Mouse (Mus musculus) cerebellum, adult 2 months (tissue): ENCODE data around the gene Gm49388.

Experiments used
- CTCF ChIP-seq: fragments of 200-500 bp; IDR thresholded peaks from 2 replicates; pipeline ENCODE4 v1.5.1; 2011; ENCODE audit warnings: low read depth, mild to moderate bottlenecking, control low read depth, low read length, moderate library complexity, borderline replicate concordance; ENCODE audit not compliant: insufficient read depth
- POLR2A ChIP-seq: fragments of 200-500 bp; IDR thresholded peaks from 2 replicates; pipeline ENCODE4 v1.6.1; 2011; ENCODE audit warnings: low read length, control low read depth, borderline replicate concordance; ENCODE audit not compliant: insufficient read depth

DNA sequence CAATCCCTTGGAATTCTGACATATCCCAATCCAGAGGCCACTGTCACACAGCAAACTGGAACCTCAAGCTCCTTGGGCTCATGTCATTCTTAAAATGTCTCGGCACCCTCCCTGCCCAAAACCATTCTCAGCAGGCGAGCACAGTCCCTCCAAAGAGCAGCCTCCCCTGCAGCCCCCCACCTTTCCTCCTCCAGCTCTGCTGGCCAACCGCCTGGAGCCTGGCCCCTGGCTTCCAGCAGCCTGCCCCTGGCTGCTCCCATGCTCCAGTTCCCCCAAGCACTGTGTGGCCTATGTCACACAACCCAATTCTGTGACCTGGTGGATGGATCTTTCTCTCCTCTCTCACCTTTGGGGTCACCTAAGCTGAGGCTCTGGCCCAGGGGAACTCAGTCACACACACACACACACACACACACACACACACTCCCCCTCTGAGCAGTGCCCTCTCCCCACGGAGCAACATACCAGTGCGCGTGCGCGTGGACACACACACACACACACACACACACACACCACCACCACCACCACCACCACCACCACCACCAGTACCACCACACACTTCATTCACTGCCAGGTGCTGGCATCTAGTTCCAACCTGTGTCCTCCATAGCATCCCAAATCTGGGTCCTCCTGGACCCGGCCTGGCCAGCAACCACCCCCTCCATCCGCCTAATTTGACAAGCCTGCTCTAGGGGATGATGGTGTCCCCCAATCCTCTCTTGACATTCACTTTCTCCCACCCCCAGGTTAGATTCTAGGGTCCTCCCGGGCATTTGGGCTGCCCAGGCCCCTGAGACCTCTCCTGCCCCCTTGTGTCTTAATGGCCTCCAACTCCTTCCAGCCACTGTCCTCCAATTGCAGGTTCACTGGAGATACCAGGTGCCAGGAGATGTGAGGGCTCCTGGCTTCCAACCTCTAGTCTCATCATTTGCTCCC lies 38.1 kb downstream of the Gm49388 start:
- TF ChIP-seq CTCF = peak; percentile 32; the same call in 1 of the 2 replicates
- peak; percentile 31; the same call in 1 of the 2 replicates for TF ChIP-seq POLR2A
